Mouse (Mus musculus) layer of hippocampus, adult 11-12 months (tissue): Measurements from ENCODE around the gene Pxn.

Source experiments
- DNase-seq: peaks from one replicate; pipeline ENCODE4 v3.0.0; 2022; ENCODE audit warnings: low spot score

The Pxn gene

GRCm38 (mm10) chr5:115528128-115528527 is 21.7 kb downstream of the Pxn start:
- DNase-seq, result no peak

GRCm38 (mm10) chr5:115529364-115529741 is 22.9 kb downstream of the Pxn start:
- no peak for DNase-seq

GRCm38 (mm10) chr5:115529742-115530446 is 23.4 kb downstream of the Pxn start:
- DNase-seq, result no peak

GRCm38 (mm10) chr5:115530447-115530809 is 24.0 kb downstream of the Pxn start:
- DNase-seq, result no peak

- DNase-seq, result peak; percentile 67
Observed at GRCm38 (mm10) chr5:115531671-115532270, 25.3 kb downstream of the Pxn start.

GRCm38 (mm10) chr5:115534290-115534731 is 27.8 kb downstream of the Pxn start:
- DNase-seq, result no peak

- DNase-seq, result no peak
Observed at GRCm38 (mm10) chr5:115534856-115535255, 28.4 kb downstream of the Pxn start.

- DNase-seq, result no peak
Observed at GRCm38 (mm10) chr5:115535635-115536034, 29.2 kb downstream of the Pxn start.

- no peak for DNase-seq
Observed at GRCm38 (mm10) chr5:115538017-115538692, 31.7 kb downstream of the Pxn start.

- DNase-seq, result peak; percentile 95
Observed at GRCm38 (mm10) chr5:115538693-115539043, 32.2 kb downstream of the Pxn start.

- no peak for DNase-seq
Observed at GRCm38 (mm10) chr5:115542635-115543384, 36.3 kb downstream of the Pxn start.

- DNase-seq, result peak; percentile 73
Observed at GRCm38 (mm10) chr5:115543509-115544253, 37.2 kb downstream of the Pxn start.

- no peak for DNase-seq
Observed at GRCm38 (mm10) chr5:115544655-115545185, 38.2 kb downstream of the Pxn start.

- no peak for DNase-seq
Observed at GRCm38 (mm10) chr5:115545636-115546035, 39.2 kb downstream of the Pxn start.

GRCm38 (mm10) chr5:115546536-115546935 is 40.1 kb downstream of the Pxn start:
- DNase-seq, result no peak

- DNase-seq, result no peak
Observed at GRCm38 (mm10) chr5:115547014-115547413, 40.5 kb downstream of the Pxn start.

GRCm38 (mm10) chr5:115547421-115547820 is 40.9 kb downstream of the Pxn start:
- DNase-seq, result no peak

- no peak for DNase-seq
Observed at GRCm38 (mm10) chr5:115548501-115549285, 42.2 kb downstream of the Pxn start.

GRCm38 (mm10) chr5:115550482-115551005 is 44.1 kb downstream of the Pxn start:
- DNase-seq, result no peak

GRCm38 (mm10) chr5:115551386-115551785 is 44.9 kb downstream of the Pxn start:
- no peak for DNase-seq

GRCm38 (mm10) chr5:115551799-115552198 is 45.3 kb downstream of the Pxn start:
- DNase-seq, result no peak
